Mouse (Mus musculus) skeletal muscle tissue, adult 2 months (tissue): ENCODE measurements around the gene Disp3.

Source experiments
- DNase-seq: peaks from one replicate; pipeline ENCODE4 v3.0.0-alpha.2; 2012; ENCODE audit warnings: low read depth, low spot score

The Disp3 gene

GRCm38 (mm10) chr4:148287476-148288054, at the start of gene Disp3:
Disp3 (minus strand) TSS chr4:148287965.
- DNase-seq, result no peak

GRCm38 (mm10) chr4:148330269-148330668, 42.5 kb upstream of the Disp3 start:
- no peak for DNase-seq

GRCm38 (mm10) chr4:148329431-148329830, 41.7 kb upstream of the Disp3 start:
- DNase-seq, result no peak

- DNase-seq, result no peak
Measured at GRCm38 (mm10) chr4:148328237-148328636, 40.5 kb upstream of the Disp3 start.

GRCm38 (mm10) chr4:148327266-148327997, 39.7 kb upstream of the Disp3 start:
- no peak for DNase-seq

GRCm38 (mm10) chr4:148326791-148327190, 39.0 kb upstream of the Disp3 start:
- no peak for DNase-seq

GRCm38 (mm10) chr4:148325951-148326350, 38.2 kb upstream of the Disp3 start:
- DNase-seq, result no peak

GRCm38 (mm10) chr4:148325057-148325456, 37.3 kb upstream of the Disp3 start:
- no peak for DNase-seq

GRCm38 (mm10) chr4:148322152-148322551, 34.4 kb upstream of the Disp3 start:
- DNase-seq, result no peak

- no peak for DNase-seq
Measured at GRCm38 (mm10) chr4:148319366-148319765, 31.6 kb upstream of the Disp3 start.

GRCm38 (mm10) chr4:148315377-148316175, 27.8 kb upstream of the Disp3 start:
- no peak for DNase-seq

GRCm38 (mm10) chr4:148314396-148314795, 26.6 kb upstream of the Disp3 start:
- no peak for DNase-seq

- no peak for DNase-seq
Measured at GRCm38 (mm10) chr4:148313601-148314000, 25.8 kb upstream of the Disp3 start.

GRCm38 (mm10) chr4:148312296-148313116, 24.7 kb upstream of the Disp3 start:
- DNase-seq, result no peak

- DNase-seq, result no peak
Measured at GRCm38 (mm10) chr4:148310845-148311244, 23.1 kb upstream of the Disp3 start.

- no peak for DNase-seq
Measured at GRCm38 (mm10) chr4:148310126-148310525, 22.4 kb upstream of the Disp3 start.

GRCm38 (mm10) chr4:148306406-148307083, 18.8 kb upstream of the Disp3 start:
- DNase-seq, result peak; percentile 10

- no peak for DNase-seq
Measured at GRCm38 (mm10) chr4:148298720-148299119, 11.0 kb upstream of the Disp3 start.

- DNase-seq, result no peak
Measured at GRCm38 (mm10) chr4:148297640-148298039, 9.9 kb upstream of the Disp3 start.

- no peak for DNase-seq
Measured at GRCm38 (mm10) chr4:148293319-148293718, 5.6 kb upstream of the Disp3 start.

GRCm38 (mm10) chr4:148291849-148292248, 4.1 kb upstream of the Disp3 start:
- DNase-seq, result no peak
